Mouse (Mus musculus): Measurements from ENCODE around the gene Cd300lg. TPM values are rescaled to one million over a fixed set of nuclear protein-coding genes. Genes with fewer than 3 reads are reported as not detected.

Cd300lg gene
- polyA plus RNA-seq, 1 experiment, result not detected

GRCm38 (mm10) chr11:102013201-102013600 is 28.1 kb upstream of the Cd300lg start:
- Histone ChIP-seq H3ac (ENCODE audit: control insufficient read depth, insufficient read length) (no peak overlapping the region), H3K79me2 (ENCODE audit: control insufficient read depth, insufficient read depth) (no peaks in the 10 kb centered on the region), H3K4me2 (ENCODE audit: low read depth) (no peak overlapping the region), H3K36me3 (ENCODE audit: control insufficient read depth, insufficient read depth) (no peaks in the 10 kb centered on the region), H3K27me3 (ENCODE audit: control insufficient read depth, insufficient read depth, insufficient read length) (peaks cover 23% of the 10 kb centered on the region), H3K4me3 (no peak overlapping the region)
- TF ChIP-seq POLR2AphosphoS2 (IDR thresholded peaks at IDR 0.05; ENCODE audit: insufficient read length, low read depth), result no peak
- no peak for TF ChIP-seq MYOD1 (IDR thresholded peaks at IDR 0.05; ENCODE audit: control insufficient read depth in 1 of 3, insufficient read length in 2 of 3, low read depth in 2 of 3)
- TF ChIP-seq CEBPB (IDR thresholded peaks at IDR 0.05; ENCODE audit: insufficient read depth, poor library complexity, severe bottlenecking), result no peak
- TF ChIP-seq TCF12 (IDR thresholded peaks at IDR 0.05; ENCODE audit: insufficient read depth, poor library complexity, severe bottlenecking), result no peak
- TF ChIP-seq MYOG (IDR thresholded peaks at IDR 0.05; ENCODE audit: control insufficient read depth in 1 of 3, insufficient read depth in 1 of 3, insufficient read length in 2 of 3, low read depth in 2 of 3), result no peak
- TF ChIP-seq MAX (IDR thresholded peaks at IDR 0.05; ENCODE audit: low read depth), result no peak
- no peak for TF ChIP-seq SRF (IDR thresholded peaks at IDR 0.05; ENCODE audit: control insufficient read depth, insufficient read length, low read depth)
- TF ChIP-seq POLR2A (IDR thresholded peaks at IDR 0.05; ENCODE audit: insufficient read length, low read depth), result no peak
- TF ChIP-seq USF1 (IDR thresholded peaks at IDR 0.05; ENCODE audit: low read depth), result no peak
- no peak for TF ChIP-seq TCF3 (IDR thresholded peaks at IDR 0.05; ENCODE audit: insufficient read length, low read depth)
- TF ChIP-seq E2F4 (IDR thresholded peaks at IDR 0.05; ENCODE audit: insufficient read depth), result no peak
- no peak for TF ChIP-seq REST (IDR thresholded peaks at IDR 0.05; ENCODE audit: insufficient read depth, insufficient read length)

- no peak overlapping the region for H3K4me3 ChIP-seq
These were observed 25.8 kb upstream of the Cd300lg start for GRCm38 (mm10) chr11:102015472-102015871.

GRCm38 (mm10) chr11:102016136-102016535 is 25.2 kb upstream of the Cd300lg start:
- TF ChIP-seq REST (IDR thresholded peaks at IDR 0.05; ENCODE audit: insufficient read depth, insufficient read length), result no peak
- no peak for TF ChIP-seq CEBPB (IDR thresholded peaks at IDR 0.05; ENCODE audit: insufficient read depth, poor library complexity, severe bottlenecking)
- TF ChIP-seq POLR2A (IDR thresholded peaks at IDR 0.05; ENCODE audit: insufficient read length, low read depth), result no peak
- no peak for TF ChIP-seq TCF3 (IDR thresholded peaks at IDR 0.05; ENCODE audit: insufficient read length, low read depth)
- no peak for TF ChIP-seq SRF (IDR thresholded peaks at IDR 0.05; ENCODE audit: control insufficient read depth, insufficient read length, low read depth)
- no peak for TF ChIP-seq POLR2AphosphoS2 (IDR thresholded peaks at IDR 0.05; ENCODE audit: insufficient read length, low read depth)
- TF ChIP-seq E2F4 (IDR thresholded peaks at IDR 0.05; ENCODE audit: insufficient read depth), result no peak
- no peak for TF ChIP-seq MYOG (IDR thresholded peaks at IDR 0.05; ENCODE audit: control insufficient read depth in 1 of 3, insufficient read depth in 1 of 3, insufficient read length in 2 of 3, low read depth in 2 of 3)
- TF ChIP-seq MAX (IDR thresholded peaks at IDR 0.05; ENCODE audit: low read depth), result no peak
- no peak for TF ChIP-seq TCF12 (IDR thresholded peaks at IDR 0.05; ENCODE audit: insufficient read depth, poor library complexity, severe bottlenecking)
- no peak for TF ChIP-seq USF1 (IDR thresholded peaks at IDR 0.05; ENCODE audit: low read depth)
- no peak for TF ChIP-seq MYOD1 (IDR thresholded peaks at IDR 0.05; ENCODE audit: control insufficient read depth in 1 of 3, insufficient read length in 2 of 3, low read depth in 2 of 3)
- Histone ChIP-seq H3K4me2 (ENCODE audit: low read depth) (no peak overlapping the region), H3ac (ENCODE audit: control insufficient read depth, insufficient read length) (no peak overlapping the region), H3K36me3 (ENCODE audit: control insufficient read depth, insufficient read depth) (no peaks in the 10 kb centered on the region), H3K27me3 (ENCODE audit: control insufficient read depth, insufficient read depth, insufficient read length) (peaks cover 16% of the 10 kb centered on the region), H3K79me2 (ENCODE audit: control insufficient read depth, insufficient read depth) (no peaks in the 10 kb centered on the region), H3K4me3 (no peak overlapping the region)

More at GRCm38 (mm10) chr11:102015472-102015871, 25.8 kb upstream of the Cd300lg start:
- Histone ChIP-seq H3K4me2 (ENCODE audit: low read depth) (no peak overlapping the region), H3ac (ENCODE audit: control insufficient read depth, insufficient read length) (no peak overlapping the region), H3K36me3 (ENCODE audit: control insufficient read depth, insufficient read depth) (no peaks in the 10 kb centered on the region), H3K27me3 (ENCODE audit: control insufficient read depth, insufficient read depth, insufficient read length) (peaks cover 18% of the 10 kb centered on the region), H3K79me2 (ENCODE audit: control insufficient read depth, insufficient read depth) (no peaks in the 10 kb centered on the region)
- TF ChIP-seq POLR2A (IDR thresholded peaks at IDR 0.05; ENCODE audit: insufficient read length, low read depth) (no peak), MYOG (IDR thresholded peaks at IDR 0.05; ENCODE audit: control insufficient read depth in 1 of 3, insufficient read depth in 1 of 3, insufficient read length in 2 of 3, low read depth in 2 of 3) (no peak), E2F4 (IDR thresholded peaks at IDR 0.05; ENCODE audit: insufficient read depth) (no peak), TCF12 (IDR thresholded peaks at IDR 0.05; ENCODE audit: insufficient read depth, poor library complexity, severe bottlenecking) (no peak), MAX (IDR thresholded peaks at IDR 0.05; ENCODE audit: low read depth) (no peak), POLR2AphosphoS2 (IDR thresholded peaks at IDR 0.05; ENCODE audit: insufficient read length, low read depth) (no peak), SRF (IDR thresholded peaks at IDR 0.05; ENCODE audit: control insufficient read depth, insufficient read length, low read depth) (no peak), USF1 (IDR thresholded peaks at IDR 0.05; ENCODE audit: low read depth) (no peak), CEBPB (IDR thresholded peaks at IDR 0.05; ENCODE audit: insufficient read depth, poor library complexity, severe bottlenecking) (no peak), TCF3 (IDR thresholded peaks at IDR 0.05; ENCODE audit: insufficient read length, low read depth) (no peak), REST (IDR thresholded peaks at IDR 0.05; ENCODE audit: insufficient read depth, insufficient read length) (no peak), MYOD1 (IDR thresholded peaks at IDR 0.05; ENCODE audit: control insufficient read depth in 1 of 3, insufficient read length in 2 of 3, low read depth in 2 of 3) (no peak)

GRCm38 (mm10) chr11:102019736-102020135 is 21.6 kb upstream of the Cd300lg start:
- Histone ChIP-seq H3K79me2 (ENCODE audit: control insufficient read depth, insufficient read depth) (no peaks in the 10 kb centered on the region), H3K4me2 (ENCODE audit: low read depth) (no peak overlapping the region), H3K4me3 (no peak overlapping the region), H3ac (ENCODE audit: control insufficient read depth, insufficient read length) (no peak overlapping the region), H3K36me3 (ENCODE audit: control insufficient read depth, insufficient read depth) (no peaks in the 10 kb centered on the region), H3K27me3 (ENCODE audit: control insufficient read depth, insufficient read depth, insufficient read length) (peaks cover 10% of the 10 kb centered on the region)
- TF ChIP-seq CEBPB (IDR thresholded peaks at IDR 0.05; ENCODE audit: insufficient read depth, poor library complexity, severe bottlenecking), result no peak

- no peak overlapping the region for H3ac ChIP-seq (ENCODE audit: control insufficient read depth, insufficient read length)
- H3K79me2 ChIP-seq (ENCODE audit: control insufficient read depth, insufficient read depth), result no peaks in the 10 kb centered on the region
- H3K27me3 ChIP-seq (ENCODE audit: control insufficient read depth, insufficient read depth, insufficient read length), result peaks cover 4% of the 10 kb centered on the region
- no peak overlapping the region for H3K4me2 ChIP-seq (ENCODE audit: low read depth)
- TF ChIP-seq REST (IDR thresholded peaks at IDR 0.05; ENCODE audit: insufficient read depth, insufficient read length) (no peak), POLR2AphosphoS2 (IDR thresholded peaks at IDR 0.05; ENCODE audit: insufficient read length, low read depth) (no peak)
- no peak overlapping the region for H3K4me3 ChIP-seq
- no peaks in the 10 kb centered on the region for H3K36me3 ChIP-seq (ENCODE audit: control insufficient read depth, insufficient read depth)
These were observed 20.1 kb upstream of the Cd300lg start for GRCm38 (mm10) chr11:102021196-102021595.

Data from myocyte (in vitro differentiated cells).